Mouse (Mus musculus) G1E (cell line): Measurements from ENCODE around the gene Carns1. TPM values are rescaled to one million over a fixed set of nuclear protein-coding genes. Genes with fewer than 3 reads are reported as not detected.

Experiments used
- ATAC-seq: 2 replicates; pipeline ENCODE4 v1.8.0; 2016; ENCODE audit warnings: mild to moderate bottlenecking; ENCODE audit not compliant: insufficient number of reproducible peaks, poor library complexity, low FRiP score, severe bottlenecking; ENCODE audit errors: extremely low read depth
- DNase-seq: peaks from one replicate; pipeline ENCODE4 v3.0.0; 2012; ENCODE audit warnings: low spot score
- H3K27me3 ChIP-seq: 2 replicates; pipeline ENCODE4 v1.6.1; 2012; ENCODE audit warnings: mild to moderate bottlenecking, low read length, inconsistent platforms; ENCODE audit not compliant: insufficient read depth
- H3K36me3 ChIP-seq: replicated peaks from 2 replicates; pipeline ENCODE3; 2012; ENCODE audit warnings: mild to moderate bottlenecking, inconsistent platforms
- H3K4me1 ChIP-seq: 2 replicates; pipeline ENCODE4 v1.6.1; 2012; ENCODE audit warnings: low read depth, low read length, inconsistent platforms, mixed read lengths; ENCODE audit not compliant: insufficient read depth
- H3K4me3 ChIP-seq: 2 replicates; pipeline ENCODE4 v1.5.1; 2012; ENCODE audit warnings: low read depth, mild to moderate bottlenecking, inconsistent platforms, low read length, moderate library complexity, mixed read lengths
- H3K9me3 ChIP-seq: replicated peaks from 2 replicates; pipeline ENCODE4 v1.6.1; 2012; ENCODE audit warnings: inconsistent platforms
- CTCF ChIP-seq: IDR thresholded peaks from 2 replicates; pipeline ENCODE4 v1.5.1; 2012; ENCODE audit warnings: low read depth, low read length, inconsistent platforms, mixed read lengths
- GATA1 ChIP-seq: IDR thresholded peaks from 2 replicates; pipeline ENCODE4 v1.6.1; 2012; ENCODE audit warnings: borderline replicate concordance, low read length, inconsistent platforms, mixed read lengths
- GATA2 ChIP-seq: IDR thresholded peaks from 2 replicates; pipeline ENCODE4 v1.6.1; 2012; ENCODE audit warnings: low read depth, low read length, inconsistent platforms, borderline replicate concordance
- POLR2AphosphoS5 ChIP-seq: IDR thresholded peaks from 2 replicates; pipeline ENCODE4 v1.6.1; 2012; ENCODE audit warnings: low read depth, low read length, inconsistent platforms; ENCODE audit not compliant: insufficient replicate concordance
- TAL1 ChIP-seq: conservative IDR thresholded peaks from 2 replicates; pipeline ENCODE4 v1.6.1; 2012; ENCODE audit warnings: low read depth, low read length, inconsistent platforms, mixed read lengths
- polyA plus RNA-seq: library from polyadenylated mRNA; stranded (reverse); fragments of >175 nt; gene quantifications from 2 replicates; pipeline ENCODE4 v1.2.3, GENCODE M21; 2012
- total RNA-seq, 2 experiments: library from RNA; stranded (forward) in 1 of 2; stranded (reverse) in 1 of 2; fragments of 200-1000 nt in 1 of 2; fragments of >200 nt in 1 of 2; fragmentation: Nextera tagmentation in 1 of 2; gene quantifications; 2 replicates each; pipeline ENCODE4 v1.2.3; 2014 to 2017

Carns1 gene
- total and polyA plus RNA-seq, 3 experiments, result 0.48 to 1.2 (median 0.55) TPM

DNA sequence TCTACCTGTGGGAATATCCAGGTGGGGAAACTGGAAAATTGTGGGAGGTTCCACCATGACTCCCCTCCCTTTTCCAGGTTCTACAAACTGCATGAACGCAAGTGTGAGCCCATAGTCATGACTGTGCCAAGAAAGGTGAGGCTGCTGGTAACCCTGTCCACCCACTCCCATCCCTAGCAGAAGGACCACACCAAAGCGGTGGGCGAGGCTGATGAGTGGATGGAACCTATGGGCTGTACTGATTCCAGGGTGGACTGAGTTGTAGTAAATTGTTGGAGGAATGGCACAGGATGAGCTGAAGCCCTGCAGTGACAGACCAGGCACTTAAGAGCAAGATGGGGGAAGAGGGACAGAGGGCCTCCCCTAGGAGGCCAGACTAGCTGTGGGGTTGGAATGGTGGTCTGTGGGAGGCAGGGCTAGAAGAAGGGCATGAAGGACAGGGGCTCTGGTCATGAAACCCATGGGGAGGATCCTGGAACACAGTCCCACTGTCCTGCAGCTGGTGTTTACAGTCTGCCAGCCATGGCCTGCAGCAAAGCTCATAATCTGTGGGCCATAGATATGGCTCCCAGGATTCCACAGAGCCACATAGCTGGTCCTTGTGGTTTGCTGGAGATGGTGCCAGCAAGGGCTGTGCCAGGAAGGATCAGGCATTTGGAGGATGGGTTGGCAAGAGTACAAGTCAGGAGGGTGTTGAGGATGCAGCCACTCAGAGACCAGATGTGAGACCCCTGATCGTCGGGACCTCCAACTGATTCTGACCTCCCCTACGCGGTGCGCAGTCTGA is 22.6 kb downstream of the Carns1 start:
- no peaks in the 10 kb centered on the region for H3K27me3 ChIP-seq
- ATAC-seq, result no peak
- peaks cover 74% of the 10 kb centered on the region for H3K4me1 ChIP-seq
- no peaks in the 10 kb centered on the region for H3K9me3 ChIP-seq
- H3K36me3 ChIP-seq, result peaks cover 86% of the 10 kb centered on the region
- TF ChIP-seq GATA2 (no peak), CTCF (no peak), GATA1 (no peak), TAL1 (no peak), POLR2AphosphoS5 (no peak)
- no peak for DNase-seq
- H3K4me3 ChIP-seq, result no peak overlapping the region

DNA sequence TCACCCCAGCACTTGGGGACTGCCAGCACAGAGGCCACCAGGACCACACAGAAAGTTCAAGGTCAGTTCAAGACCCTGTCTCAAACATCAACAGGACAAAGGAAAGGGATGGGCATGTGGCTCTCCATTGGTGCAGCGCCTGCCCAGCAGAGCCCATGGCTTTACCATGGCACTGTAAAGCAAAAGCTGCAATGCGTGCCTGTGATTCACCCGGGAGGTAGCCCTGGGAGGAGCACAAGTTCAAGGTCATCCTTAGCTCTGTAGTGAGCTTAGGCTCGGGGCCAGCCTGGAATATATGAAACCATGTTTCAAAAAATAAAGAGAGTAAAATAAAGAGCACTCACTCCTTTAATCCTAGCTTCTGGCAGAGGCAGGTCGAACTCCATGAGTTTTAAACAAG is 23.4 kb downstream of the Carns1 start:
- Histone ChIP-seq H3K36me3 (peaks cover 78% of the 10 kb centered on the region), H3K4me3 (no peak overlapping the region), H3K27me3 (no peaks in the 10 kb centered on the region), H3K4me1 (peaks cover 72% of the 10 kb centered on the region), H3K9me3 (no peaks in the 10 kb centered on the region)
- DNase-seq, result no peak
- no peak for ATAC-seq
- TF ChIP-seq TAL1 (no peak), POLR2AphosphoS5 (no peak), GATA2 (no peak), CTCF (no peak), GATA1 (no peak)

DNA sequence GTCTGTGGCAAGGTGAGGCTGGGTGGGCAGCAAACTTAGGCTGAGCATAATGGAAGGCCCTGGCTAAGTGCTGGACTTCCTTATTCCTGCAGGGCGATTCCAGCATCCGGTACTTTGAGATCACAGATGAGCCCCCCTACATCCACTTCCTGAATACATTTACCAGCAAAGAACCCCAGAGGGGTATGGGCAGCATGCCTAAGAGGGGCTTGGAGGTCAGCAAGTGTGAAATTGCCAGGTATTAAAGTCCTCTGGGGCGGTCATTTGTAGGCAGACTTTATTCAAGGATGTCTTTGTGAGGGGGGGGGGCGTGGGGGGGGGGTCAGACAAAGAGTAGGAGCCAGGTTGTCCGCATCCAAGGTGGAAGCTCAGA is 23.8 kb downstream of the Carns1 start:
- no peak overlapping the region for H3K4me3 ChIP-seq
- ATAC-seq (no peak), DNase-seq (no peak)
- H3K4me1 ChIP-seq, result peaks cover 72% of the 10 kb centered on the region
- no peaks in the 10 kb centered on the region for H3K27me3 ChIP-seq
- TF ChIP-seq POLR2AphosphoS5 (no peak), GATA2 (no peak), GATA1 (no peak), TAL1 (no peak), CTCF (no peak)
- H3K36me3 ChIP-seq, result peaks cover 74% of the 10 kb centered on the region
- no peaks in the 10 kb centered on the region for H3K9me3 ChIP-seq

DNA sequence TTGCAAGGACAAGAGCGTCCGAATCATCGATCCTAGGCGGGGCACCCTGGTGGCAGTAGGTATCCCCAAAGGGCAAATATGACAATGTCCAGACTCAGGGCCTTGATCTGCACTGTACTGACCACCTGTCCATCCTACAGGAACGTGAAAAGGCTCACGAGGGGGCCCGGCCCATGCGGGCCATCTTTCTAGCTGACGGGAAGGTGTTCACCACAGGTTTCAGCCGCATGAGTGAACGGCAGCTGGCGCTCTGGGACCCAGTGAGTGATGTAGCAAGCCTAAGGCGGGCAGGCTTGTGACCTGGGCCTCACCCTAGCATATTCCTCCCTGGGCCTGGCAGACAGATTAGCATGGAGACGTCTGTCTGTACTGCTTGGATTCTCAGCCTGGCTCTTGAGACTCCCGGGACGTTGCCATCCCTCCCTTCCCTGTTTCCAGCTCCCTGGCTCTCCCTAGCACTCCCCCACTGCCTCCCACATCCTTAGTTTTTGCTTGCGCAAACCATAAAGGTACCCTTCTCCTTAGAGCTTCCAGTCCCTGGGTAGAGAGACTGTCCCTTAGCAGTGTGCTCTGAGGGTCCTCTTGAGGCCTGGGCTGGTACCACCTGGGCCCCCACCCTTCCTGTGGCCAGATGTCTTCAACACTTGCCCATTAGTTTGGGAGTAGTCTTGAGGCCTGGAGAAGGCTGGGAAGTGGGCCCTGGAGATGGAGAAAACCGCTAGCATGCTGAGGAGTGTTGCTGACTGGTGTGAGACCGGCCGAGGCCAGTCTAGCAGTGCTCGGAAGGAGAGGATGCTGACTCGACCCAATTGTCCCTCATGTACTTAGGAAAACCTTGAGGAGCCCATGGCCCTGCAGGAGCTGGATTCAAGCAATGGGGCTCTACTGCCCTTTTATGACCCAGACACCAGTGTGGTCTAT is 24.5 kb downstream of the Carns1 start:
- H3K27me3 ChIP-seq, result no peaks in the 10 kb centered on the region
- no peak for DNase-seq
- peaks cover 68% of the 10 kb centered on the region for H3K36me3 ChIP-seq
- ATAC-seq, result no peak
- H3K4me3 ChIP-seq, result no peak overlapping the region; the same call in 1 of the 2 replicates
- H3K4me1 ChIP-seq, result peaks cover 66% of the 10 kb centered on the region
- no peaks in the 10 kb centered on the region for H3K9me3 ChIP-seq
- TF ChIP-seq POLR2AphosphoS5 (no peak), TAL1 (no peak), GATA2 (no peak), GATA1 (no peak), CTCF (no peak)

DNA sequence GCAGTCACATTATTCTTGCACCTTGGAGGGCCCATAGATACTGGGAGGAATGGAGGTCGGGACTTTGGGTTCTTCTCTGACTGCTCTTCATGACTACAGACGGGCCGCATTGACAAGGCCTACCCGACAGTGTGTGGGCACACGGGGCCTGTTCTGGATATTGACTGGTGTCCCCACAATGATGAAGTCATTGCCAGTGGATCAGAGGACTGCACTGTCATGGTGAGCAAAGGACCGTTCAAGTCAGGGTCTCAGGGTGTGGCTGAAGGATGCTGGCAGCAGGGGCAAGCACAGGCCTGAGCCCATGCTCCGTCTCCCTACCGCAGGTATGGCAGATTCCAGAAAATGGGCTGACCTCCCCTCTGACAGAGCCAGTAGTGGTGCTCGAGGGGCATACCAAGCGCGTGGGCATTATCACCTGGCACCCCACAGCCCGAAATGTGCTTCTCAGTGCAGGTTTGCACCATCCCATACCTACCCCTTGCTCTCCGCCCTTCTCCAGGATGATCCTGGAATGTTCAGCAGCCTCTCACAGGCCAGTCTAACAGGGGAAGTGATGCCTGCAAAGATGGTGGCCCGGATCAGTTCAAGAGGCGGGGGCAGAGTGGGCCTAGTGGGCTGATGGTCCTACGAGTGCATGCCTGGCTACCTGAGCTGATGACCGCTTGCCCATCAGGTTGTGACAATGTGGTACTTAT is 25.4 kb downstream of the Carns1 start:
- no peak for ATAC-seq
- Histone ChIP-seq H3K27me3 (no peaks in the 10 kb centered on the region), H3K9me3 (no peaks in the 10 kb centered on the region), H3K36me3 (peaks cover 58% of the 10 kb centered on the region), H3K4me3 (peak overlapping the region; percentile 82; the same call in 1 of the 2 replicates), H3K4me1 (peaks cover 62% of the 10 kb centered on the region)
- DNase-seq, result no peak
- no peak for TF ChIP-seq CTCF
- TF ChIP-seq GATA1, result no peak
- TF ChIP-seq GATA2, result no peak
- no peak for TF ChIP-seq TAL1
- TF ChIP-seq POLR2AphosphoS5, result no peak

DNA sequence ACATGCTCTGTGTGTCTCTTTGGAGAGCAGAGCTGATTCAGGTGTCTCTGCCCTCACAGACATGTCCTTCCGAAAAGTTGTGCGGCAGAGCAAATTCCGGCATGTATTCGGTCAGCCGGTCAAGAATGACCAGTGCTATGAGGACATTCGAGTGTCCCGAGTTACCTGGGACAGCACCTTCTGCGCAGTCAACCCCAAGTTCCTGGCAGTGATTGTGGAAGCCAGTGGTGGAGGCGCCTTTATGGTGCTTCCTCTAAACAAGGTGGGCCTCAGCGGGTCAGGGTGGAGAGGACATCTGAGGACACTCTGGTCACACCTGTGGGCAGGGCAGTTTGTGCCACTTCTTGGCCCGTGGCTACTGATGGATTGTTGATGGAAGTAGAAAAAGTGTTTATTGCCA is 26.0 kb downstream of the Carns1 start:
- Histone ChIP-seq H3K4me3 (peak overlapping the region; percentile 82), H3K36me3 (peaks cover 52% of the 10 kb centered on the region), H3K27me3 (0 out of 2 replicates have a peak, but pooled peaks cover 1% of the 10 kb centered on the region), H3K9me3 (no peaks in the 10 kb centered on the region), H3K4me1 (peaks cover 56% of the 10 kb centered on the region)
- TF ChIP-seq GATA1 (no peak), GATA2 (no peak), POLR2AphosphoS5 (no peak), CTCF (no peak), TAL1 (no peak)
- ATAC-seq, result no peak
- no peak for DNase-seq
